Mouse (Mus musculus): ENCODE measurements around the gene Chic2.

The Chic2 gene

GRCm38 (mm10) chr5:74974061-74974581, 70.5 kb downstream of the Chic2 start:
- no peak for DNase-seq

- no peak for DNase-seq
Measured at GRCm38 (mm10) chr5:74971418-74971817, 73.2 kb downstream of the Chic2 start.

DNA sequence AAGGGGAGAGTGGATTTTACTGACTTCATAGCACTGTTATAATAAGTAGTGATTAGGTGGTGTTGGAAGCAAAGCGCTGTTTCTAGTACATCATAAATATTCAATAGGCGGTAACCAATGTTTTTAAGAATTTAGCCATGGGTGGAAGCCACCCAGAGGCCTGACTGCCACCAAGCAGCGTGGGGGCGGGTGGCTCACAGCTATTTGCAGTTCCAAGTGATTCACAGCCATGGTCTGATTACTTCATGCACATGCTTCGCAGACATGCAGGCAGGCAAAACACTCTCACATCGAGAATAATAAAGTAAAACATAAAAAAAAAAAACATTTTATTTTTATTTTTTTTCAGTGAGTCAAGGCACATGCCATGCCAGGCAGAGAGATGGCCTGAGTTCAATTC, 75.2 kb downstream of the Chic2 start:
- DNase-seq: no peak

GRCm38 (mm10) chr5:74967882-74968281, 76.7 kb downstream of the Chic2 start:
- DNase-seq: no peak

GRCm38 (mm10) chr5:74966891-74967290, 77.7 kb downstream of the Chic2 start:
- no peak for DNase-seq

- no peak for DNase-seq
Measured at GRCm38 (mm10) chr5:74962771-74963170, 81.8 kb downstream of the Chic2 start.

DNA sequence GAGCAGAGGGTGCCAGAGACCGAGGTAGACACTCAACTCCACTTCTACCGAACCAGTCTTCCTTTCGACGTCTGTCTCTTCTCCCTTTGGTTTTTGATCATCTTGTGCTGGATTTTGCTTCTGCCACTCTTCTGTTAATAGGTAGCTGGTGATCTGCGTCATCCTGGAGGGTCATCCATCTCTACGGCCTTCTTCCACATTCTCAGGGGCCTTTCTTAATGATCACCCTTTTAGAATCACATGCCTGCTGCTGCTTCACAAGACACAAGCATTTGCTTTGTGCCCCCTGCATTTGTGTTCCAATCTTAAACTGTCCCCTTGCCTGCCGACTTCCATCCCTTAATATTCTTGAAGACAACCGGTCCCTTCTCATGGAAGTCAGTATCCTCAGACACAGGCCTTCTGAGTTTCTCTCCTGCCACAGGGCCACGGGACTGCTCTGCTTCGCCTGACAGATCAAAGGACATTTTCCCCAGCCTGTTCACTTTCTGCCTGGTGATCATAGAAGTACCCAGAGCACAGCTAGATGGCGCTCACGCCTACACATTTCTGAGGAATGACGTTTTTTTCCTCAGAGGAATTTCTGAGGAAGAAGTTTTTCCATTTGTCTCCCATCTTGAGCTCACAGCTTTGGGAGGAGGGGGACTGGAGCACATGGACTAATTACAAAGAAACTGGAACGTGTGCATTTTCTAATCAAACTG, 83.6 kb downstream of the Chic2 start:
- peak; percentile 33 for DNase-seq

DNA sequence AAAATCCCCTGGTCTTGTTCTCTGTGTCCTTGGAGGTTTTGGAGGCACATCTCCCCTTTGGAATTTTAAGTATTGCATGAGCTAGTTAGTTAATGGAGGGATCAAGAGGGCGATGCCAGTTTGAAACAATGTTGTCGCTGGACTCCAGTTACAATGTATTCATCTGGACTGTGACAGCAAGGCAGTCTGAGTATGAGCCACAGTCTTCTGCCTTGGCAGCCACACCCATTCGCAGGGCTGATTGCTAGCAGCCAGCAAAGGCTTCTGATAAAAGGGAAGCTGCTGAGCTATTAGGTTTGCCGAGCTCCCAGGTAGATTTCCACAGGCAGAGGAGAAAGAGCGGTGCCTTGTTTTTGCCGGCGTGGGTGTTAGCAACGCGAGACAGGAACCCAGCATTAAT, 84.3 kb downstream of the Chic2 start:
- DNase-seq: no peak

DNA sequence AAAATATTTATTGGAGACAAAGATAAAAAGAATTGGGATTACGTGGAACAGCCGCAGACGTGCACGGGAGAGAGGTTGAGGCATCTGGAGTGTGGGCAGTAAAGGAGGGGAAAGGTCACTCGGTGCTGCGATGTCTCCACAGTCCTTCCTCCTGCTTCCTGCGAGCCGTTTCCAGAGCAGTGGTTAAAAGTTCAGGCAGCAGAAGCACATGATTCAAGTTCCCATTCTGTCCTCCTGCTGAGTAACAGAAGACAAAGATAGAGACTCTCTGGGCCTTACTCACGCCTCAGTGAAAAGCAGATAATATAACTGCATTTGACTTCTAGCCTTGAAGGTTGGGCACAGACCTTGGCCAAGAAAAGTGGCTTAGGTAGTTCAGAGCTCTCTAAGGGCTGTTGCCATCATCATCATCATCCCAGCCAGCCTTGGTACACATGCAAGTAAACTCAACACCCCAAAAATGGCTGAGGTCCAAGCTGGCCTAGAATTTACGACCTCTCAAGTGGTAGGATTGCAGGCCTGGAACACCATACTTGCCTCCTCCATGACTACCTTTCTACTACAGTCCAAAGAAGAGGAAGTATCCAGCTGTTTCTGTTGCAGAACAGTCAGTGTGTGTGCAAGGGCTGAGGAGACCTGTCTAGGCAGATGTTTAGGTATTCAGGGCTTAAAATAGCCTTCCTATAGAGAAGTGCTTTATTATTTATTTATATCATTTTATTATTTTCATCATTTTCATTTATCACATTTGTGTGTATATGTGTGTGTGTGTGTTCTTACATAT, 87.1 kb downstream of the Chic2 start:
- no peak for DNase-seq

GRCm38 (mm10) chr5:74956335-74956734, 88.2 kb downstream of the Chic2 start:
- DNase-seq: no peak

- no peak for DNase-seq
Measured at GRCm38 (mm10) chr5:74955565-74955964, 89.0 kb downstream of the Chic2 start.

- no peak for DNase-seq
Measured at GRCm38 (mm10) chr5:74952938-74953337, 91.6 kb downstream of the Chic2 start.

DNA sequence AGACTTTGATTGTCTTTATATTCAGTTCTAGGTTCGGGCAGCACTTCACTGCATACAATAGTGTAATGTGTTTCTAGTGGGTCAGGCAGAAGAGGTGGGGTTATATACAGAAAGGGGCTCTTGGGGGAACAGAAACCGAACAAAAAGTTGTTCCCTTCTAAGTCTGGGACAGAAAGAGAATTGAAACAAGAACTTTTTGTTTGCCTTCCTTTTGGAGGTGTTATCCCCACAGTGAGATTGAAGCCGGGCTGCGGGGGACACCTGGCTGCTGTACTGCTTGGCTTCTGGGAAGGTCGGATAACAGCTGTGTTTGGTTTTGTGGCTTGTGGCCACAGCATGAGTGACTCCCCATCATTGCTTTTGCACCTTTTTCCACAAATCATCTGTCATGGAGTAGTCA, 93.2 kb downstream of the Chic2 start:
- DNase-seq: no peak

DNA sequence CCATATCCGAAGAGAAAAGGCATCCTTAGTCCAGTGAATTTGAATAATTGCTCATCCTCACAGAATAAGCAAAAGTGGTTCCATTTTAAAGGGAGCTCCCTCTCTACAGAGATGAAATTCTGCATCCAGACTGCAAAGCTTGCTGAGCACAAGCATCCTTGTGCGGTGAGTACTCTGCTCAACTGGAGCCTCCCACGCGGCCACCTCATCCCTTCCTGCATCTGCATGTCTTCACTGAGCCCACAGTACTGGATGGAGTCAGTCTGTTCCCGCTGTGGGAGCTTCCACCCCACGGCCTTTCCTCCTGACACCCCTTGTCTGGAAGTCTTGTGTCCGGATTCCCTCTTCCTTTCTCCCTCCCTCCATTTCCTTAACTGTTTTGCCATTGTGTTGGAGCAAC, 95.3 kb downstream of the Chic2 start:
- no peak for DNase-seq

DNA sequence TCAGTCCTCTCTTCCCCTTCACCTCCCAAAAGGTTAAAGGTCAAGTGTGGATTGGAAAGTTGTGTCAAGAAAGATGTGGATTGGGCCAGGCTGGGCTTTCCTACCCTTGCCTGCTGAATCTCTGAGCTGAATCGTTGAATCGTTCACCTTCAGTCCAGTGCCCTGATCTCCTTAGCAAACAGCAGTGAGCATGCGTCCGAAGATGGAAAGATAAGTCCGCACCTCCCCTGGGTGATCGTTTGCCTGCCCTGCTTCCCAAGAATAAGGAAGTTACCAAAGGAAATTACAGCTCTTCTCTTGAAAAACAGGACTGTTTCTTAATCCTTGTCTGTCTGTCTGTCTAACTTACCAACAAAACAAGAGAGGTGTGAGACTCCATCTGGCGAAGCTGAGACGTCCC, 96.1 kb downstream of the Chic2 start:
- no peak for DNase-seq
